Mouse (Mus musculus) urinary bladder, adult 2 months (tissue): ENCODE results near the gene Eef1a1. TPM values are rescaled to one million over a fixed set of nuclear protein-coding genes. Genes with fewer than 3 reads are reported as not detected.
"Not testable (repeated sequence)": the region's sequence is repeated elsewhere in the genome, so short reads cannot be mapped to it uniquely, and the experiment has no call there.

Source experiments
- DNase-seq: peaks from one replicate; pipeline ENCODE4 v3.0.0; 2022; ENCODE audit warnings: low spot score
- polyA plus RNA-seq: library from polyadenylated mRNA; depleted of rRNA; stranded (reverse); fragments of >200 nt; gene quantifications from 2 replicates; pipeline ENCODE4 v1.2.3, GENCODE M21; 2012

Gene Eef1a1
- polyA plus RNA-seq, 1 experiment = 7,337 TPM

GRCm38 (mm10) chr9:78508106-78508786, 19.3 kb upstream of the Eef1a1 start:
- no peak for DNase-seq

- DNase-seq = no peak
Measured at GRCm38 (mm10) chr9:78506722-78507077, 17.7 kb upstream of the Eef1a1 start.

- no peak for DNase-seq
Measured at GRCm38 (mm10) chr9:78506002-78506721, 17.2 kb upstream of the Eef1a1 start.

GRCm38 (mm10) chr9:78505223-78505622, 16.3 kb upstream of the Eef1a1 start:
- no peak for DNase-seq

GRCm38 (mm10) chr9:78504679-78505078, 15.7 kb upstream of the Eef1a1 start:
- no peak for DNase-seq

- DNase-seq = no peak
Measured at GRCm38 (mm10) chr9:78504133-78504532, 15.2 kb upstream of the Eef1a1 start.

GRCm38 (mm10) chr9:78503223-78504079, 14.5 kb upstream of the Eef1a1 start:
- no peak for DNase-seq

GRCm38 (mm10) chr9:78501284-78501683, 12.3 kb upstream of the Eef1a1 start:
- no peak for DNase-seq

- DNase-seq = no peak
Measured at GRCm38 (mm10) chr9:78500386-78500785, 11.4 kb upstream of the Eef1a1 start.

GRCm38 (mm10) chr9:78493171-78493570, 4.2 kb upstream of the Eef1a1 start:
- no peak for DNase-seq

GRCm38 (mm10) chr9:78492254-78492653, 3.3 kb upstream of the Eef1a1 start:
- DNase-seq = no peak

GRCm38 (mm10) chr9:78491169-78491568, 2.2 kb upstream of the Eef1a1 start:
- DNase-seq = no peak

- DNase-seq = not testable (repeated sequence)
Measured at GRCm38 (mm10) chr9:78488021-78488420, 930 bp downstream of the Eef1a1 start.

GRCm38 (mm10) chr9:78484660-78485059, 4.3 kb downstream of the Eef1a1 start:
- DNase-seq = no peak

GRCm38 (mm10) chr9:78482386-78482785, 6.6 kb downstream of the Eef1a1 start:
- no peak for DNase-seq

GRCm38 (mm10) chr9:78481423-78482331, 7.3 kb downstream of the Eef1a1 start:
- peak; percentile 97 for DNase-seq

- peak; percentile 72 for DNase-seq
Measured at GRCm38 (mm10) chr9:78480706-78481358, 8.1 kb downstream of the Eef1a1 start.

- DNase-seq = not testable (repeated sequence)
Measured at GRCm38 (mm10) chr9:78480227-78480626, 8.7 kb downstream of the Eef1a1 start.

- DNase-seq = not testable (repeated sequence)
Measured at GRCm38 (mm10) chr9:78479308-78479707, 9.6 kb downstream of the Eef1a1 start.

- not testable (repeated sequence) for DNase-seq
Measured at GRCm38 (mm10) chr9:78478009-78478605, 10.8 kb downstream of the Eef1a1 start.
